Mouse (Mus musculus): ENCODE measurements around the gene Srsf5. TPM values are rescaled to one million over a fixed set of nuclear protein-coding genes. Genes with fewer than 3 reads are reported as not detected.

The Srsf5 gene
- total RNA-seq, 1 experiment from 2014 or later: 1,393 TPM

DNA sequence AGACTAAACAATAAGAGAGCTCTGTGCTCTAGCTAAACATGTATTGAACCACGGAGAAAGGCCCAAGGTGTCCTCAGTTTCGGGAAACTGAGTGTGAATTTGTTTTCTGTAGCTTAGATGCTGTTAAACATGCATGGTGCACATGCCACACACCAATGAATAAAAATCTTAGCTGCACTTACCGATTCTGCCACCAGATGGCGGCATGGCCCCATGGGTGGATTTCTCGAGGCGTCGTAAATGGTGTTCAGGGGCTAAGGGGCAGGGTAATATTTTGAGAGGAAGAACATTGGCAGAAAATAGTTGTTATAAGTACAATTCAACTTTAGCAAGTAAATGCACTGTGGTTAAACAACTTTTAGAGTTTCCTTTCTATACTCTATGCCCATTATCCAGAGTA is 37.0 kb downstream of the Srsf5 start:
- ATAC-seq (replicated peaks in 1 of 2; ENCODE audit: insufficient read depth in 1 of 2, low FRiP score in 2 of 2, low TSS enrichment in 1 of 2, low read depth in 1 of 2, poor library complexity in 2 of 2, severe bottlenecking in 2 of 2): 0 out of 4 replicates have a peak, but pooled peaks of 1 of the 2 experiments have one; percentile 64

DNA sequence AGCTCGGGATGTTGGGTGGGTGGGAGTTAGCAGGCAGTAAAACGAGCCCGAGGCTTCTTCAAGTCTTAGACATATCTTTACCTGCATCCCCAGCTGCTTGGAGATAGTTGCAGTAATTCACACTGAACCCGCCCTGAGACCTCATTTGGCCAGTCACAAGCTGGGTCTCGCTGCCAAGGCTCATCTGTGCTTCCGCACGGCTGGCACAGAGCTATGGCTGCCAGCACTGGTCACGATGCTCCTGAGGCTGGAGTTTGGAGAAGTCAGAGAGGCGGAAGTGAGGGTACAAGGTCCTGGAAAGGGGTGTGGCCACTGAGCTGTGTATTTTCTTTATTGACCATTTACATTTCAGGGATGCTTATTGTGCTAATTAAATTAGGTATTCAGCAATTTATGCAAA is 38.4 kb downstream of the Srsf5 start:
- ATAC-seq (replicated peaks in 1 of 2; ENCODE audit: insufficient read depth in 1 of 2, low FRiP score in 2 of 2, low TSS enrichment in 1 of 2, low read depth in 1 of 2, poor library complexity in 2 of 2, severe bottlenecking in 2 of 2): no peak

DNA sequence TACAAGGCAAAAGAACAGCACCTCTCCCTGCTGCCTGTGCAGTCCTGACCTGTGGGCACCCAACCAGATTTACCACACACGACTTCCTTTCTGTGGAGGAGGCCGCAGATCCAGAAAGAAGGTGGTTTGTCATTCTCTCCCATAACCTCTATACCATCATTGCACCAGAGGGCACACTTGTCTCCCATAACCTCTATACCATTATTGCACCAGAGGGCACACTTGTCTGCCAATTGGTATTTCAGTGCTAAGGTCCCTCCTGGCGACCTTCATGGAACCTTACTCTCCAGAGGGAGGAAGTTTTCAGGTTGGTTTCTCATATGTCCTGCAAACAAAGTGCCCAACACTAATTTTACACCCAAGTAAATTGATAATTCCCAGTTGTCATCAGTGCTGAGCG is 41.3 kb downstream of the Srsf5 start:
- no peak for ATAC-seq (replicated peaks in 1 of 2; ENCODE audit: insufficient read depth in 1 of 2, low FRiP score in 2 of 2, low TSS enrichment in 1 of 2, low read depth in 1 of 2, poor library complexity in 2 of 2, severe bottlenecking in 2 of 2)

DNA sequence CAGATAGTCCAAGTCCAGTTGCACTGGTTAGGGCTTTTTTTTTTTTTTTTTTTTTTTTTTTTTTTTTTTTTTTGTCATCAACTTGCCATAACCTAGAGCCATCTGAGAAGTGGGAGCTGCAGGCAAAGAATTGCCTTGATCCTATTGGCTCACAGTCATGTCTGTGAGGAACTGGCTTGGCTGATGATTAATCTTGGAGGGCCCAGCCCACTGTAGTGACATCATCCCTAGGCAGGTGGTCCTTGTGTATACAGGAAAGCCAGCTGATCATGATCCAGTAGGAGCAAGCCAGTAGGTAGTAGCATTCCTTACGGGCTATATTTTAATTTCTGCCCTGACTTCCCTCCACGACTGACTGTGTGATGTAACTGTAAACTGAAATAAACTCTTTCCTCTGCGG is 43.0 kb downstream of the Srsf5 start:
- no peak for ATAC-seq (replicated peaks in 1 of 2; ENCODE audit: insufficient read depth in 1 of 2, low FRiP score in 2 of 2, low TSS enrichment in 1 of 2, low read depth in 1 of 2, poor library complexity in 2 of 2, severe bottlenecking in 2 of 2)

DNA sequence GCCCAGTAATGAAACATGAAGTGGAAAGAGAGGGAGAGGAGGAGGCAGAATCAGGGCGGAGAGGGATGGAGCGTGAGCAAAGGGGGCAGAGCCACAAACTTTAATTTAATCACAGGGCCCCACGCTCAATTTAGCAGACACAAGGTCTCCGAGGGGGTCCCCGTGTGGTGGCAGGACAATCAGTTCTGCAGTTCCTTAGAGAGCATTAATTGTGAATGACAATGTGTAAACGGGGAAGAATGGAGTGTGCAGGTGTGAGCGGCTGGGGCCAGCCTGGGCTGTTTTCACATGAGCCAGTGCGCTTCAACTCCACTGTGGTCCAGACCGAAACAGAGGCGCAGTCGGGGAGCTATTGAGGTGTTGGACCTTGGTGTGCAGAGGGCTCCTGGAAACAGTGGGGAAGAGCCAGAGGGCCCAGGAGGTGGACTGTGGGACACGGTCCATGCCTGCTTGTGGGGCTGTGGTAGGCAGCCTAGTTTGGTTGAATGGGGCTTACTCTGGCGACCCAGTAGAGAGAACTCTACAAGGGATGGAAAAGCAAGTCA is 45.7 kb downstream of the Srsf5 start:
- no peak for ATAC-seq (replicated peaks in 1 of 2; ENCODE audit: insufficient read depth in 1 of 2, low FRiP score in 2 of 2, low TSS enrichment in 1 of 2, low read depth in 1 of 2, poor library complexity in 2 of 2, severe bottlenecking in 2 of 2)

DNA sequence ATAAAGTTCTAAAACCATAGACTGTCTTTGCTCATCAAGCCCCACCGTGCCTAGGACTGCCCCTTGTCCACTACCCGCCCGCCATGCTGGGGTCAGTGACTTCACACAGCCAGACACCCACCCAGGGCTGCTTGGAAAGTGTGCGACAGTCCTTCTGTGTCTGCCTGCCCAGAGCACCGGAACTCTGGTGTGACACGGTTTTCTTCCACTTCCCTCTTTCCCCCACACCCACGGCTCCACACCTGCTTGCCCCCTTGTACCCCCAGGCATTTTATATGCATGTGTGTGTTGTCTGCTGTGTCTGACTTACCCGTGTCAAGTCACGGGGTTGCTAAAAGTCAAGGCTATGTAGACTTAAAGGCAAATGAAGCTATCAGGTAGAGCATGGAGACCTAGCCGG is 46.5 kb downstream of the Srsf5 start:
- peak; percentile 40; a peak in 1 of 4 replicates for ATAC-seq (replicated peaks in 1 of 2; ENCODE audit: insufficient read depth in 1 of 2, low FRiP score in 2 of 2, low TSS enrichment in 1 of 2, low read depth in 1 of 2, poor library complexity in 2 of 2, severe bottlenecking in 2 of 2)

DNA sequence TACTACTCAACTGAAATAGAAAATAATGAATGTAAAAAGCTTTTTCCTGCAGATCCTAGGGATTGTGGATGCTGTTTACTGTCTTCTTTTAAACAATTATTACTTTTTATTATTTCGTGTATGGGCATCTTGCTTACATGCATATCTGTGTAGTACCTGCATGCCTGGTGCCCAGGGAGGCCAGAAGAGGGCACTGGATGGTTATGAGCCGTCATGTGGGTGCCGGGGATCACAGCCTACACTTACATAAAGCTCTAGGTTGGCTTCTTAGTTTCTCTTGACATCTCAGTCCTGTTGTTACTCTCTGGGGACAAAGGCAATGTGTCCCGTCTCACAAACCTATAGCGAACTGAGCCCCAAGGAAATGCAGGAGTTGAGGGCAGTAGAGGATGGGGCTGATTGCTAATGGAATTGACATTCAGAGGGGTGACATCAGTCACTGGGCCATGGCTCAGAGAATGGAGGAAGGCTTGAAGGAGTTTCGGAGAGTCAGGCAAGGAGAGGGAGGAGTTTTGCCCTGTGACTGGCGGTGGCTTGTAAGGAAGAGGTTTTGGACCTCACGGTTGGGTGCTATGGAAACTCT is 47.3 kb downstream of the Srsf5 start:
- no peak; a peak in 1 of 4 replicates for ATAC-seq (replicated peaks in 1 of 2; ENCODE audit: insufficient read depth in 1 of 2, low FRiP score in 2 of 2, low TSS enrichment in 1 of 2, low read depth in 1 of 2, poor library complexity in 2 of 2, severe bottlenecking in 2 of 2)

DNA sequence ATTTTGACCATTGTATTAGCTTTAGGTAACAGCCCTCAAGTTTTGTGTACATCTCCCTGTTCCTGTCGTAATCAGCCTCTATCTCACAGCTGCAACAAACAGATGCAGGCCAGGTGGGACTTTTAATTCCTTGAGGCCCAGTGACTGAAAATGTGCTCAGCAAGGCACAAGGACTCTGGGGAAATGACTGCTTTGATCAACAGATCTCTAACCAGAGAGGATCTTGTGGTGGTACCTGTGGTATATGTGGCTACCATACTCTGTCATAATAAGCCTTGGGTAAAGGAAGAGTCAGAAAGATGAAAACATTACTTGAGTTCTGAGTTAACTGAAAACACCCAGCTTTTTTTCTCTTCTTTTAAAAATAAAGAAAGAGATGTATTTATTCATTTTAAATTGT is 48.5 kb downstream of the Srsf5 start:
- no peak for ATAC-seq (replicated peaks in 1 of 2; ENCODE audit: insufficient read depth in 1 of 2, low FRiP score in 2 of 2, low TSS enrichment in 1 of 2, low read depth in 1 of 2, poor library complexity in 2 of 2, severe bottlenecking in 2 of 2)

DNA sequence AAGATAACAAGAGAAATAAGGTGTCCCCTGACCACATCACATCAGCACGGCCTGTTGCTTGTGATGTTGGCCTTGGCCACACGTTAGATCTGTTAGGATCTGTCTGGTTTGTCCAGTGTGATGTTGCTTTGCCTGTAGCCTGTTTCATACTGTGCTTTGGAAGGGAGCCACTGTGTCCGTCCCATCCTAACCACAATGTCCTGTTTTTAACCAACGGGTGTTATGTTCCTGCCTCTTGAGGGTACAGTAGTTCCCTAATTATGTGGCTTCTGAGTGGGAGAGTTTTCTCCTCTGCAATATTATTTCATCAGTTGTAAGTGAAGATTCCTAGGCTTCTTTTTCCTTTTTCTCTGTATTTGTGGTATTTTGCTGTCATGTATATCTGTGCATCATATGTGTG is 50.0 kb downstream of the Srsf5 start:
- ATAC-seq (replicated peaks in 1 of 2; ENCODE audit: insufficient read depth in 1 of 2, low FRiP score in 2 of 2, low TSS enrichment in 1 of 2, low read depth in 1 of 2, poor library complexity in 2 of 2, severe bottlenecking in 2 of 2): peak; percentile 80 to 81

DNA sequence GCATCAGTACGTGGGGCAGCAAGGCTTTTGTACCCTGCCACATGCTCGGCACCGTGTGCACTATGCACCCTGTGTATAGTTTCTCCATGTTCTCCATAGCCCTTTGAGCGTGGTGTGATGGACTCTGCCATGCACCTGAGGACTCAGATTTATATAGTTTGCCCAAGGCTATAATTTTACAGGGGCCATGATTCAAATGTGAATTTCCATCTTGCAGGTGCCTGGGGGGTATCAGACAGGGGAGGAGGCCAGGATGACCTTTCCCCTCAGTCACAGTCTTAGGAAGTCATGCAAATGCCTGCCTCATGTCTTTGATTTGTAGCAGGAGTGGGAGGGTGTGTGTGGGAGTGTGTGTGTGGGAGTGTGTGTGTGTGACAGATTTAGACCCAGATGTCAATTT is 52.3 kb downstream of the Srsf5 start:
- no peak for ATAC-seq (replicated peaks in 1 of 2; ENCODE audit: insufficient read depth in 1 of 2, low FRiP score in 2 of 2, low TSS enrichment in 1 of 2, low read depth in 1 of 2, poor library complexity in 2 of 2, severe bottlenecking in 2 of 2)

DNA sequence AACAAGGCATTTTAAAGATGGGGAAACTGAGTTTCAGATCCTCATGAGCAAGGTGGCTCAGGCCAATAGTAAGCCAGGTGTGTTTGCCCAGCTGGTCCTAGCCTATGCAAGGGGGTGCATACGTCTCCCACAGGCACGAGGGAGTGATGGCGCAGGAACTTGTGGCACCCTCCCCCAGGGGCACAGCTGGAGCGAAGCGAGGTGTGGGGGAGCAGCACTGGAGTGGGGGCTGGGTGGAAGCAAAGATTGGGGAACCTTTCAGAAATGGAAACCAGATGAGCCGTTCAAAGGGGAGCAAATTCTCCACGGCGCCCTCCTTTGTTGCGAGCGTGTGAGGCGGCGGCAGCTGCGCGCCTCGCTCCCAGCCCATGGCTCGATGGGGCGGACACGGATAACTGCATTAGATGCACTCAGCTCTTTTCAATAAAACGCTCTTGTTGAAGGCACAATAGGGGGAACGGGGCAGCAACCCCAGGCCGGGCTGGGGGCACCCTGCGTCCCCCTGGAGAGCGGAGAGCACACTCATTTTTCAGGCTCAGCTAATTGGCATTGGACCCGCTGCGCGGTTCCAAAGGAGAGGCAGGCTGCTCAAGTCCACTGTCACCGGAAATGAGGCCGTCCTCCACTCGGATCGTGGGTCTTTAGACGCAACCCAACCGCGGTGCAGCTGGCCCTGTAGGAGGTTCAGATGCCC is 53.4 kb downstream of the Srsf5 start:
- ATAC-seq (replicated peaks in 1 of 2; ENCODE audit: insufficient read depth in 1 of 2, low FRiP score in 2 of 2, low TSS enrichment in 1 of 2, low read depth in 1 of 2, poor library complexity in 2 of 2, severe bottlenecking in 2 of 2): no peak

Other genes starting within 250 kb of the Srsf5 start
- 0.06 TPM in 1 of 2 replicates, not detected in the other for gene Ccdc177, start 184.8 kb upstream of the Srsf5 start, total RNA-seq (2017)
- gene Susd6, start 155.0 kb upstream of the Srsf5 start, total RNA-seq (2017): 27.5 and 31.9 TPM in 2 replicates
- gene Slc10a1, start 23.2 kb downstream of the Srsf5 start, total RNA-seq (2017): not detected in 2 replicates
- 0.79 and 2.1 TPM in 2 replicates for gene Smoc1, start 81.3 kb downstream of the Srsf5 start, total RNA-seq (2017)

All from hematopoietic stem cell, adult 5-6 weeks (primary cell).